Mouse (Mus musculus) frontal cortex, adult (tissue): ENCODE measurements around the gene Elovl5.
"Not testable (repeated sequence)": the region's sequence is repeated elsewhere in the genome, so short reads cannot be mapped to it uniquely, and the experiment has no call there.

ENCODE experiments used
- ATAC-seq: cut with Nextera tagmentation; 2 replicates; pipeline ENCODE4 v1.9.2; 2017; ENCODE audit warnings: mild to moderate bottlenecking, moderate library complexity, mixed read lengths; ENCODE audit not compliant: low TSS enrichment

Elovl5 gene

DNA sequence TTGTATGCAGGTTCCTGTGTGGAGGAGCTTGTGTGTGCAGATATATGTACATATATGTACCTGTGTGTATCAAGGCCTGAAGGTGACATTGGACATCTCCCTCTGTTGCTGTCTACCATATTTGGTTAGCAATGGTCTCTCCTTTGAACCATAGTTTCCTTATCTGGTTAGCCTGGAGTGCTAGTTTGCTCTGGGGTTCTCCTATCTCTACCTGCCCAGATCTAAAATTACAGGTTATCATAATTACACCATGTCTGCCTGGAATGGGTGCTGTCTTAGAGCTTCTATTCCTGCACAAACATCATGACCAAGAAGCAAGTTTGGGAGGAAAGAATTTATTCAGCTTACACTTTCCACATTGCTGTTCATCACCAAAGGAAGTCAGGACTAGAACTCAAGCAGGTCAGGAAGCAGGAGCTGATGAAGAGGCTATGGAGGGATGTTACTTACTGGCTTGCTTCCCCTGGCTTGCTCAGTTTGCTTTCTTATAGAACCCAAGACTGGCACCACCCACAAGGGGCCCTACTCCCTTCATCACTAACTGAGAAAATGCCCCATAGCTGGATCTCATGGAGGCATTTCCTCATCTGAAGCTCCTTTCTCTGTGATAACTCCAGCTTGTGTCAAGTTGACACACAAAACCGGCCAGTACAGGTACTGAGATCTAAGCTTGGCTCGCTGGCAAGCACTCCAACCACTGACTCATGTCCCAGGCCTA lies 76.5 kb downstream of the Elovl5 start:
- not testable (repeated sequence) for ATAC-seq

DNA sequence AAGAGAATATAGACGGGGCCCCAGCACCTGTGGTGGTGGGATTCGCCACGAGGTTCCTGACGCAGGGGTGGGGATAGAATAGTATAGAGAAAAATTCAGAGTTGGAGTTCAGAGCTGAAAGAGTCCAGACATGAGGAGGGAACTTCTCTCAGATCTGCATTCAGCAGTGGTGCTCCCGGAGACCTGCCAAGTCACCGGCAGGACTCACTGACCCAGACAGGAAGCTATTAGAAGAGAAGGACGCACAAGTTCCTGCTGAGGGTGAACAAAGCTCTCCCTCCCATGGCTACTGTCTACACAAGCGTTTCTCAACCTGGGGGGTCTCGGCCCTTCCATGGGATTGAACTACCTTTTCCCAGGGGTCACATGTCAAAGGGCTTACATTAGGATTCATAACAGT lies 78.1 kb downstream of the Elovl5 start:
- no peak for ATAC-seq

DNA sequence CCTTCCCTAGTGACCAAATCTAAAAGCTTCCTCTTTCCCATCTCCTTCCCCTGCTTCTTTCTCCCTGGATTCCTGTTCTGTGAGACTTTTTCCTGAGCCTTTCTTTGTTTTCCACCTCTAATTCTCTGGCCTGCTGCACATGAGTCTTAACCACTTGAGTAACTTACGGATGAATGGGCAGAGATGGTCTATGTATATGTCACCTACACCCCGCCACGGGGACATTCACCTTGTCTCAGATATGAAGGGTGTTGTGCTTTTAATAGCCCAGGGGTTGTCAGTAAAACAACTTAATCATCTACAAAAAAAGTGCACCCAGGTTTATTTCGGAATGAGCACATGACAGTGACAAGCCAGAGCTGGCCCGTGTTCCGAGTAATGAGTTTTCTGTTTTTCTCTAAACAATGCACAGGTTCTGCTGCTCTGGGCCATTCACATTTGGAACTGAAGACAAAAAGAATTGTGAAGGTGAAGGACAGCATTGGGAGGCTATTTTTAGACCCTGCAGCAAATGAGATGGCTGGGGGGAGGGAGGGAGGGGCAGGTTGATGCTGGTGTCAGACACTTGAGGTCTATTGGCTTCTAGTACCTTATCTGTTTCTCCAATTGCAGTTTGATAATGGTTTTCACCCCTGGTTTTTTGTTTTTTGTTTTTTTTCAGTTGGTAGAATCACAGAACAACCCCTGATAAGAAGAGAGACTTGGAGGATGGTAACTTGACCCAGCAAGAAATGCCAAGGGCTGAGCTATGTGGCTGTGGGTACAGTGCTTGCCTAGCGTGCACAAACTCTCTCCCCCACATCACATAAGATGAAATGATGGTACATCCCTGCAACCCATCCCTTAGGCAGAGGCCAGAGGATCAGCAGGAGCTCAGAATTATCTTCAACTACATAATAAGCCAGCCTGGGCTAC lies 83.7 kb downstream of the Elovl5 start:
- no peak for ATAC-seq

DNA sequence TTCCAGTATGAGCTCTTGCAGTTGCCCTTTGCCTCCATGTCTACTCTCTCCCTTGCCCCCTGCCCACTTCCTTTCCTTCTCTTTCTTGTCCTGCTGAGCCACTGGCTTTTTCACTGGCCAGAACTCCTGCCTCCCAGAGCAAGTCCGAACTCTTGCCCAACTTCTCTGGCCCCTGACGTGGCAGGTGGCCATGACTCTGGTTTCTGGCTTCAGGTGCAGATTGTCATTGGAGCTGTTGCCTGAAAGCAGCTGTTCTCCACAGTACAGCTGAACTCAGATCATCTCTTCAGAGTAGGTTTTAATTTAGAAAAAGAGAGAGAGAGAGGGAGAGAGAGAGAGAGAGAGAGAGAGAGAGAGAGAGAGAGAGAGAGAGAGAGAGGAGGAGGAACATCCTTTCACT lies 86.1 kb downstream of the Elovl5 start:
- ATAC-seq: no peak

DNA sequence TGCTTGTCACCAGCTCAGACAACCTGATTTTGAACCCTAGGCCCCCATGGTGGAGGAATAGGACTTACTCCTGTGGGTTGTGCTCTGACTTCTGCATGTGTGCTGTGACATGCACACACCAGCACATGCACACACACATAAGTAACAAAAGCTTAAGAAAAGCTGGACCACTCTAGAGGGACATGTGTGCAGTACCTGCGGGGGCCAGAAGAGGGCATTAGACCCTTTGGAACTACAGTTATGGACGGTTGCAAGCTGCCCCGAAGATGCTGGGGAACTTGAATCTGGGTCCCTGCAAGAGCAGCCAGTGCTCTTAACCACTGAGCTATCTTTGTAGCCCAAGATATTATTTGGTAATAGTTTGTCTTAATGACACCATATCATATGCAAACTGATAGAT lies 88.3 kb downstream of the Elovl5 start:
- ATAC-seq: no peak

DNA sequence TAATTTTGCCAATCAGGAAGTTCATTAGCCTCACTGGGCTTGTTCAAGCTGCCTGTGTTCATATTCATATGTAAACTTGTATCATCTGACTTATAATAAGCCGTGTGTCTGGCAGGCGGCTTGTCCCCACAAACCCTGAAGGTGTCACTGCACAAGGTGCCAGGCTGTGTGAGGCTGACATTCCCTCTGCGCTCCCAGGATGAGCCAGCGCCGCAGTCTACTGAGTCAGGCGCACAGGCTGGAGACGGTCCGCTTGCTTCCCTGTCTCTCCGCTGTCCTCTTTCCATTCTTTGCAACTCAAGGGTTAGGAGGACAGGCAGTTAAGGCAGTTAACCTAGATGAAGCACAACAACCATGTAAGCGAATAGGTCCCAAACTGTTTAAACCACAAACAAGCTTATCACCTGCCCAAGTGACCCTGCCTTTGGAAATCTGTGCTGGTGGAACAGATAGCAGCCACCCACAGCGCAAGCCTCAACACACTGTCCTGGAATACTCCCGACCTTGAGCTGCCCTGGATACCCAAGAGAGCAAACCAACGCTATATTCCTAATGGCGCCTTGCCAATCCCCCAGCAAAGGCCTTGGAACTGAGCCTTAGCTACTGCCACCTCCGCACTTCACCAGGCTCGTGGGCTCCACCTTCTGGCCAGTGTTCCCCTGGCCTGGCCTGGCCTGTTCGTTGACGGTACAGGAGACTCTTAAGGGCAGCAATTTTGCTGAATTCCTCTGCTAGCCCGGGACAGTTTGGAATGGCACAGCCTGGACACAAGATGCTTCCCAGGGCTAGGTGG lies 89.2 kb downstream of the Elovl5 start:
- ATAC-seq: peak; percentile 82

DNA sequence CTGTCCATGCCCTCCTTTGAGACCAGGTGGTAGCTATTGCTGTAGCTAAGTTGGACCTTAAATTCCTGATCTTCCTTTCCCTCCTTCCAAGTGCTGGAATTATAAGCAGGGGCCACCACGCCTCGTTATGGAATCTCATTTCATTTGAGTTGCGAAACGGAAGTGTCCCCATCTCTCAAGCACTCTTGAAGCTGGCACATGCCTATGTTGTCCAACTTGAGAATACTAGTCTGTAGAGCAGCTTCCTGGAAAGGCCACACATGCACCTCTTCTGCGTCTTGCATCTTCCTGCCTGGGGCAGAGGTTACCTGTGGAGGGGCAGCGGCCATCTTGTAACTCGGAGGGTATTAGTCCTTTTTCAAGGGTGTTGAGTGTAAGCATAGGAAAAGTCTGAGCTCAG lies 92.2 kb downstream of the Elovl5 start:
- ATAC-seq: no peak

DNA sequence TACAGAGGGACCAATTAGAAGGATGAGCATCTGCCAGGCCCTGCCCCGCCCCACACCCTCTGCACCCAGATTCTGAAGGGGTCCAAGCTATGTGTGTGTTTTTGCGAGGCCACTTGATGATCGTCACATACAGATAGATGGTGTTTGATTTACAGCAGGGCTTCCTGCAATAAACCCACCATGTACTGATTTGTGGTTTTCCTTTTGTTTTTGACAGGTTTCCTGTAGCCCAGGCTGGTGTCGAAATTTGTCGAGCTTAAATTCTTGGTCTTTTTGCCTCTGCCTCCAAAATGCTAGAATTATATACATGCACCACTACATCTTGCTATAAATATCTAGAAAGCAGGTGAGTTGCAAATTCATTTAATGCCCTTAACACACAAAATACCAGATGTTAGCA lies 93.0 kb downstream of the Elovl5 start:
- ATAC-seq: no peak

DNA sequence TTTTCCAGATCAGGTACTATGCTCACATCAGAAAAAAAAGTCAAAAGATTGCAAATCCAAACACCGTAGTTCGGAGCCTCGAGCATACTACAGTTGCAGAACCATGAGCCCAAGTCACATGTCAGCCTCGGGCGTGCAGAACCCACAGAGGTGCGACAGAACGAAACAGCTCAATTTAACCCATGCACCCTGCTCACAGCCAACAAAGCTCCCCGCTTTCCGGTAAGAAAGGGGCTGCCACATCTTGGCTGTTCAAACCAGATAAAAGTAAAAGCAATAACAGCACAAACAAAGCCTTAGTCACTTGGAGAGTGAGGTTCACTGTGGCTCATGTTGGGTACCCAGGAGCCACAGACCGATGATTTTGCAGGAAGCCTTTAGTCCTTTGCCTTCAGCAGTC lies 93.5 kb downstream of the Elovl5 start:
- ATAC-seq: no peak

DNA sequence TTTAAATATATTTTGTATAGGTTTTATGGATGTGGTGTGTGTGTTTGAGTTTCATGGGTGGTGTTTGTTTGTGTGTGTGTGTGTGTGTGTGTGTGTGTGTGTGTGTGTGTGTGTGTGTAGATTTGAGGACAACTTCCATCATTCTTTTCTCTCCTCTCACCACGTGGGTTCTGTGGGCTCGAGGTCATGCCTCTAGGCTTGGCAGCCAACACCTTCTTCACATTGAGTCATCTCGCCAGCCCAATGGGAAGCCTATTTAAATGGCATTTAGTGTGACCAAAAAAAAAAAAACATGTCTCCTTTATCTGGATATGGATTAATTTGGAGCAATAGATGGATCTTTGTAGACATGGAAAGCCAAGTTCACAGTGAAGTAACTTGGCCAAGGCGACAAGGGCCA lies 94.9 kb downstream of the Elovl5 start:
- ATAC-seq: no peak

DNA sequence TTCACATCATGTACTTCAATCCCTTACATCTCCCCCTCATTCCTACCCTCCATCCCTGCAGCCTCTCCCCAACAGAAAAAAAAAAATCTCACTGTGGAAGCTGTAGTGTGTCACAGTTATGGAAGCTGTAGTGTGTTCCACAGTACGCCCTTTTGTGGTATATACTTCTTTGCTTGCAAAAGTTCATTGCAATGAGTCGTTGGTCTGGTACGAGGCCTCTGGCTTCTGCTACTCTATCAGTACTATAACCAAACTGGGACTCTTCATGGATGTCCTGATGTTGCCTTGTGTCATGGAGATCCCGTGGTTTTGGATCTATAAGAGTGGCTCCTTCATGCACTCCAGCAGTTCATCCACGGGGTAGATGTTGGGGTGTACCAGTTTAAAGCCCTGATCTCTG lies 95.5 kb downstream of the Elovl5 start:
- ATAC-seq: no peak

DNA sequence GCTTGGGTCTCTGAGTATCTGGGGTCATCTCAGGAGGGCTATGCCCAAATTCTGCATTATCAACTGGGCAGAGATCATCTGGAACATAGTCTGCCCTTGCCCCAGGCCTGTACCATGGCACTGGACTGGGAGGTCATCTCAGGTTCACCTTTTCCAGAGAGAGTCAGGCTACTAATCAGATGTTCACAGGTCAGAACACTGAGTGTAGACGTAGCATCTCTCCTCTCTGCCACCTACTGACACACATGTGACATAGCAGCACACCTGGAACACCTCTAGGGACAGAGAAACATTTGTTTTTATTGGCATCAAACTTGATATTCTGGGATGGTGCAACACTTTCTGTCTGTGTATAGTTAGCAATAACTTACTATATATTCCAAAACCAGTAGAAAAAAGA lies 96.6 kb downstream of the Elovl5 start:
- no peak for ATAC-seq

DNA sequence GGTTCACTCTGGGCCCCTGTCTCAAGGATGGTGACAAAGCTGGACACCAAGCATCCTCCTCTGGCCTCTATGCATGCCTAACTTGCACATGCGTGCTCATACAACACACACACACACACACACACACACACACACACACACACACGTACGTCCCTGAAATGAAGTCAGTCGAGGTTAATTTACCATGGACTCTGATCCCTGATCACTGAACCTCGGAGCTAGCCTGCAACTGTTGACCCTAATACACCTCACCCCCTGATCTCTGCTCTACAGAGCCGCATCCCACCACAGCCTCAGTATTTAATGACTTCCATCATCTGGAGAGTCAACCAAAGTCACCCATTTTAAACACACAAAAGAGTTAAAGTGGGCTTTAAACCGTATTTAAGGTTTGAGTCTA lies 98.7 kb downstream of the Elovl5 start:
- no peak for ATAC-seq

DNA sequence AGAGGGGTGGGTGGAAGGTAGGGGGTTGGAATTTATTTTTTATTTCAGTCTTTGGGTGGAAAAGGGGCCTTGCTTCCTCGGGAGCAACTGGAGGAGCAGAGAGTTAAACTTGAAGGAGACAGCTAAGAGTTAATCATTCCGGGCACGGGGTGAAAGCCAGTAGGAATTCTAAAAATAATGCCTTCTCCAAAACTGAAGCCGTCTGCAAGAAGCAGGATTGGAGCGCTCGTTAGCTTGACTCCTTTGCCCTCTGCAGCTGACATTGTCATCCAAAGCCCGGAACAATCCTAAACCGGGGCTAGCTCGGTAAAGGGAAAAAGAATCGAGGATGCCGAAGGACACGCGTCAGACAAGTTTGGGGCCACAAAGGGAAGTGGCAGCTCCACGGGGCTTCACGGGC lies 99.1 kb downstream of the Elovl5 start:
- ATAC-seq: peak; percentile 27; the same call in 1 of the 2 replicates

DNA sequence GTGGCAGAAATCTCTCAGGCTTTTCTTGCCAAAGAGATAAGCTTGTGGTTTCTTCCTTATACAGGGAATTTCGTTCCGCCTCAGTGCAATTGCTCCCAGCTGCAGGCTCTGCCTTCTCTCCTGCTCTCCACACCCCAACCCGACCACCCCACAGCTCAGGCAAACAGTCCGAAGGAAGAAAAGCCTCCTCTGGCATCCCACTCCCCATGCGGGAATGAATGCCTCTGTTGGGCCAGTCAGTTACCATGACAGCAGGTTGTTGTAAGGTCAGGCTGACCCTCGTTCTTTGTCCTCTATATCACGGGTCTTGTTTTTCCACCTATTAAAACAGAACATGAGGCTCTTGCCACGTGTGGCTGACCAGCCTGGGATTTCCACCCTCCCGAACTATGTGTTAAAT lies 104.1 kb downstream of the Elovl5 start:
- no peak for ATAC-seq

DNA sequence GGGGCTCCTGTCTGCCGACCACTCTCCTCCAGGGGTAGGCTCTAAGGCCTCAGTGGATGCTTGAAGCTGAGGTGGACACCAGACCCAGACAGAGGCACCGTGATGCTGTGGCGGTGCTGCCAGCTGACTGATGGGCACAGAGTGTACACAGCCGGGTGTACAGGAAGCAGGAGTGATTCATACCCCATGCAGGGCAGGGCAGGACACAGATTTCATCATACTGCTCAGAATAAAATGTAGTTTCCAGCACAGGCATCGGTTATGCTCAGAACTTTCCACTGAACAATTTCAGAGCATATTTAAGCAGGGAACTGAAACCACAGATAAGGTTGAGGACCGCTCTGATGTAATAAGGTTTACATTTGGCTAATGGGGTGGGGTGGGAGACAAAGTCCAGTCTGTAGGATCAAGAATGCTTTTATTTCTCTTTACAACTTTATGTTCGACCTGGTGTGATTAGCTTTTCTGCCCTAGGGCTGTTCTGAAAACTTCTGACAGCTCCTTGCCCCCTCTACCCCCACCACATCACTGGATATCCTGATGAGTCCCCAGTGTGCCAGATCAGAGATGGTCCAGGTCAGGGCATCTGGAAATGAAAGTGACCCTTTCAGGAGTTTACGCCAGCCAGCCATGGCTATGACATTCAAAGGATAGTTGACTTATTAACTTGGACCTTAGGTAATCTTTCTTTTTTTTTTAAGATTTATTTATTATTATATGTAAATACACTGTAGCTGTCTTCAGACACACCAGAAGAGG lies 105.2 kb downstream of the Elovl5 start:
- peak; percentile 57 for ATAC-seq

DNA sequence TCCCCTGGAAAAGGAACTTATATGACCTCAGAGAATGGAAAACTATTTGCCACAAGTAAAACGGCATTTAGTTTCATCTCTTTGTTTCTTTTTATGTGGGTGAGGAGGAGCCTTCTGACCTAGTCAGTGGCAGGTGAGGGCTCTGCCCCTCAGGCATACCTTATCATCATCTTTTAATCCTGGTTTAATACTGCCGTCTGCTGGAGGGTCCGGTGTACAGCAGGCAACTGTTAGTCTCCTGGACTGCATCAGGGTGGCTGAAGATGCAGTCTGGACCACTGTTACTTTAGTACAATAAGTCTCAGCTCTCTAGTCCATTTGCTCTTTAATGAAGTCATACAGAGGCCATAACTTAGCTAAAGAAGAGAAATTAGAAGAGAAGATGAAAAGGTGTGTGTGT lies 107.7 kb downstream of the Elovl5 start:
- ATAC-seq: peak; percentile 91

DNA sequence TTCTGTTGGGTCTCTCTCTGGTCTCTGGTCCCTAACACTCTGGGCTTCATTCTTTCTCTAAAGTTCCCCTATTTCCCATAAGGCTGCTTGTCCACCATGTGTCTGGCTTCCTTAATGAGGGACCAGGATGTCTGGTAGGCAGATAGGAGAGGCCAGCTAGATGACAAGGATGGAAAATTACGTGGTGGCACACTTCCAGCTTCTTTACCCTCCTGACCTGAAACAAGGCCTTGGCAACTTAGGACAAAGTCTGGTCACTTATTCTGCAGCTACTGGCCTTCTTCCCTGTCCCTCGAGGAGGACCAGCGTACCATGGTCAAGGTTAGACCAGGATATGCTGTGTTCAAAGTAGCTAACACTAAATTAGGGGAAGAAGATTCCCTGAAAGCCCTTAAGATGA lies 109.9 kb downstream of the Elovl5 start:
- ATAC-seq: no peak

DNA sequence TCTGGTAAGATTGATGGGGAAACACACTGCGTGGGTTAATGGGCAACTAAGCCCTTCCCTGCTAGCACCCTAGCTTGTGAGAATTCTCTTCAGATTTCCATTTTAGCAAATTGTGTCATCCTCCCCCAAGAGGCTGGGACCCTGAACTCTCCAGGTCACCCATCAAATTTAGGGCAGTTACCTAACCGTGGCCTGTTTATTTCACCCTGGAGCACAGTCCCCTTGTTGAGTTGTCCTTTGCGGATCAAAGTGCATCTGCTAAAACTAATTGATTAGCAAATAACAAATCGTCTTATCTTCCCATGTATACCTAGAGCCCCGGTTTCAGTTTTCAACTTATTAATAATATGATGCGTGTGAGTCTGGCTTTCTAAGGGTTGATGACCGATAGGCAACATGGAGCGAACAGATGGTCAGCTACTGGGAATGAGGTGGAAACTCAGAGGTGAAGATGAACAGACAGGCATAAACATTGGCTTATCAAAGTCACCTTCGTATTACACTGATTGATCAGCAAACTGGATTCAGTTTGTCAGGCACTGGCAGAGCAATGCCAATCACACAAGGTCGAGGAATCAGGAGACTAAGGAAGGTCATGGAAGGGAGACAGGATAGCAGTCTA lies 113.8 kb downstream of the Elovl5 start:
- no peak for ATAC-seq

DNA sequence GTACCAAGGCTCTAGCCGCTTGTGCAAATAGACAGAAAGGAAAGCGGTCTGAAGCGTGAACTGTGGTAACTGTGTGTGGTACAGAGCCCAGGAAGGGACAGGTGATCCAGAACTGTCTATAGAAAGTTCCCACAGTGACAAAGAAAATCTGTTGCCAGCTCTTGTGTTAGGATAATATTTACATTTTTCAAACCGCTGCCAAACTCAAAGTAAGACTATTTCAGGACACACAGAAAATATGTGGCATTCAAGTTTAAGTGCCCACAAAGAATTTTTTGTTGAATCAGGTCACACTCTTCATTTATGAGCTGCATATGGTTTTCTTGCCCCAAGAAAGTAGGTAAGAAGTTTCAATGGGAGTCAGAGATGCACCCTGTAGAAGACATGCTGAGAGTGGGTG lies 115.8 kb downstream of the Elovl5 start:
- no peak for ATAC-seq
